Comparison of ENCODE assay signal across 11 mouse cellular contexts in genomic region chr1:74624183-74624582, GRCm38 (mm10).
"Had no signal": no experiment of that assay in that cellular context is flagged by ENCODE, and none has a peak within 500 bp of the region (broad histone marks: within the 10 kb centered on the region; RNA-seq: fewer than 3 reads in every experiment).

No protein-coding gene starts in this region.

- DNase-seq: kidney, adult 11 months; kidney, adult 9 months; kidney, postnatal 25 days; layer of hippocampus, postnatal 36 days; liver, embryonic 13.5 days; midbrain, embryonic 14.5 days; right cerebral cortex, adult 18-20 months; right cerebral cortex, postnatal 14 days; right cerebral cortex, postnatal 4 days; thymus, adult 2 months; thymus, postnatal 25 days had no signal
